Mouse (Mus musculus): ENCODE measurements around the gene Resp18.

Gene Resp18

GRCm38 (mm10) chr1:75264091-75264880 is 13.9 kb downstream of the Resp18 start, which contains the start of gene Ptprn:
Ptprn (minus strand) TSS chr1:75264502.
- DNase-seq, result no peak

GRCm38 (mm10) chr1:75262969-75263951 is 15.0 kb downstream of the Resp18 start:
- peak; percentile 70 for DNase-seq

DNA sequence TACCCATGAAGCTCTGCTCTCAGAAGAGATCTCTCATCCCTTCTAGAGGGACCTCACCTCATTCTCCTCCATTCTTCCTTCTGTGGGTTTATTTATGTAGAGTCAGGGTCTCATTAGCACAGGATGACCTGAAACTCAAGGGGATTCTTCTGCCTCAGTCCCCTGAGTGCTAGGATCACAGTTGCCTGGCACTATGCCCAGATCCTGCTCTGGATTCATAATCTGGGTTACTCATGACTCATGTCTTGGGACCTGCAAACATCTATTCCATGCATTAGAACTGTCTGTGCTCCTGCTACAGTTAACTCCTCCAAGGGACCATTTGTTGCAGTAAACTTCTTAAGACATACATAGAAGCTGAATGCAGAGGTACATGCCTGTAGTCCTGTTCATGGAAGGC is 16.9 kb downstream of the Resp18 start:
- DNase-seq, result no peak

DNA sequence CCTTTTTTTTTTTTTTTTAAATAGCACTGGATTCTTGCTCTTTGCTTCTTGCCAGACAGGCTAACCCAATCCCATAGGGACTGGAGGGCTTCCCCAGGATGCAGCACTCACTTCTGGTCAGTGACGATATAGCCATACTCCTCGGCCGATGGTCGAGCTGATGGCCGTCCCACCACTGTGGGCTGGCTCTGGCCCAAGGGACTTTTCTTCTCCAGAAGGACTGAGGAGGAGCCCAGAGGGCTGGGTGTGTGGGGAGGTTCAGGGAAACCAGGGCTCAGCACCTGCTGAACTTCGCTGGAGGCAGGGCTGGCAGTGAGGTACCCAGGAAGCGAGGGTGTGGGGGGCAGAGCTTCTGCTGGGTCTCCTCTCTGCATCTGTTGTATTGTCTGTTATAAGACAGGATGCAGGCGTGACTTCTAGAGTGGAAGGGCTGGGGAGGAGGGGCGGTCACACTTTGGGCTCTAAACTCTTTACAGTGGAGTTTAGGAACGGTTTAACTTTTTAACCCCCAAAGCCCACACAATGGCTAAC is 22.6 kb downstream of the Resp18 start:
- DNase-seq, result no peak

DNA sequence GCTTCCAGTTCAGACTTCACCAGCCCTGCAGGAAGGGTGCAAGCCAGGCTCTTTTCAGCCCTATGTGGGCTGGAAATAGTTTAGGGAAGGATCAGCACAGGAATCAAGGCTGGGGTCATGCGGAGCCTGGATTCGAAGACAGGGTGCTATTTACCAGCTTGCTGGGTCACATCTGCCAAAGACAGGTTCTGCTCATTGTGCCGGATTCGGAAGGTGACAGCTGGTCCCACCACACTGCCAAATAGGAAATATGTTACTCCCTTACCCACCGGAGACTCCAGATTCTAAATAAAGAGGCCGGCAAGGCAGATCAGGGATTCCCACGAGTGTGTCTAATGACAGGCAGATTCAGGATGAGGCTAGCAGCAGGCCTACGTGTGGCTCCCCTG is 23.6 kb downstream of the Resp18 start:
- no peak for DNase-seq

DNA sequence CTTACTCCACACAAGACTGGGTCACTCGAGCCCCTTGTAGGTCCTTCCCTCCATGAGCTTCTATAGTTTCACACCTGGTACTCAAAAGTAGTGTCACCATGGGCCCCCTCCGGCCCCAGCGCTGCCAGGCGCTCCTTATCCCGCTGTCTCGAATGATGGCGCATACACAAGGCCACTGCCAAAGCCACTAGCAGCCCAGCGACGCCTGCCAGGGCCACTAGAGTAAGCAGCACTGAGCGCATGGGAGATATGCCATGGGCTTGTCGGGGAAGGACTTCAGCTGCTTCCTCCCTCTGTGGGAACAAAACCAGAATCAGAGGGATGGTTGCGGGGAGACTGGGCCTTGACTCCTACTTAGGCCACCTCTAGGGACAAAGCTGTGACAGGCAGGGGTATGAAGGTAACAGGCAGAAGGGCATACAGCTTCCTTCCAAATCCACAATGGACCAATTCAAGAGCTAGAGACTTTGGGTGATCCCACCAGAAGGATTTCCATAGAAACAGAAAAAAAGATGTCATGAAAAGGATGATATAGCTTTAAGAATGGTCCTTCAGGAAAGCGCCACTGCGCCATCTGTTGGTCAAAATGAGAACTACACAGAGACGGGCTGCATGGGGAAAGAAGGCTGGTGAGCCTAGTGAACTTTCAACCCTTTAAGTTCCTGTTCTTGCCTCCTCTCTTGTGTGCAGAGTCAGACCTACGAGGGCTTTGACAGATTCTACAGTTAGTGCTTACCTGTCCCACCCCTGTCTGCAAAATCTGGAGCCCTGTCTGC is 24.2 kb downstream of the Resp18 start:
- DNase-seq, result peak; percentile 80

DNA sequence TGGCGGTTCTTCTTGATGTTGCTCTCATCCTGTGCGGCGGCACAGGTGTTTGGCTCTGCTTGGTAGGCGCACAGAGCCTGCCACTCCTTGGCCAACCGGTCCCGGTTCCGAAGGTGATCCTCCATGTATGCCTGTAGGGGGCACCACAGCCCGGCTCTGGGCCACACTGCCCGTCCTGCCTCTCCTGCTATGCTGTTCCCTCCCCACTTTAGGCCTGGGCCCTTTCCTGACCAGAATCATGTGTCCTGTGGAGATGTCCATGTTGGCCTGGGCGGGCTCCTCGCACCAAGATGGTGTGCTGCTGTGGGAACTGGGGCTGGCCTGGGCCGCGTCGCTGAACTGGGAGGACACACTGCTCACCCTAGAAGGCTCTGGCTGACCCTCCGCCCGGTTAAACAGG is 25.2 kb downstream of the Resp18 start:
- no peak for DNase-seq

GRCm38 (mm10) chr1:75252308-75252707 is 25.9 kb downstream of the Resp18 start:
- no peak for DNase-seq

DNA sequence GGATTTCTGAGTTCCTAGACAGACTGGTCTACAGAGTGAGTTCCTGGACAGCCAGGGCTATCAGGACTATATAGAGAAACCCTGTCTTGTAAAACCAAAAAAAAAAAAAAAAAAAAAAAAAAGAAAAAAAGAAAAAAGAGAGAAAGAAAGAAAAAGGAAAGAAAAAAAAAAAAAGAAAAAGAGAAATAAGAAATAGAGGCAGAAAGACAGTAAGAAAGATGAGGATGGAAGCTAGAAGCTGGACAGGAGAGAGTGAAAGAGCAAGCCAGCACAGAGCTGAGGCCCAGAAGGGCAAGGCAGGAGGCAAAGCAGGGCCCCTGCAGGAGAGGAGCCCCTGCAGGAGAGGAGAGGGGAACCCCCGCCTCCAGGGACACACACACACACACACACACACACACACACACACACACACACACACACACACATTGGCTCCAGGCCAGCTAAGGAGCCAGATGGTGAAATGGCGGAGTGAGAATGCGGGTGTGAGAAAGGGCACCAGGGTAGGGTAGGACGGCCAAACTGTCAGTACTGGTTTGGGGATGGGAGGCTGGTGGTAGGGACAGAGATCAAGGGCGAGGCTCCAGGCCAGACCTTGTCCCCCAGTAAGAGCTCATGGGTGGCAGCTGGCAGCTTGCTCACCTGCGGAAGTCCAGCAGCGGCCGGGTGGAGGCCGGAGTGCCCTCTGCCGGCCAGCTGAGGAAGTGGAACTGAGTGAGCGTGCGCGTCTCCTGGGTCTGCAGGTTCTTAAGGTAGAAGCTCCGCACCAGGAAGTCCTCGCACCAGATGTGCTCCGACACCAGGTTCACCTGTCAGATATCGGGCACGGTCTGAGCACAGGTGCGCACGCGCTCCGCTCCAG is 26.9 kb downstream of the Resp18 start:
- DNase-seq, result peak; percentile 91

- DNase-seq, result no peak
These were observed 27.7 kb downstream of the Resp18 start for GRCm38 (mm10) chr1:75250498-75250897.

DNA sequence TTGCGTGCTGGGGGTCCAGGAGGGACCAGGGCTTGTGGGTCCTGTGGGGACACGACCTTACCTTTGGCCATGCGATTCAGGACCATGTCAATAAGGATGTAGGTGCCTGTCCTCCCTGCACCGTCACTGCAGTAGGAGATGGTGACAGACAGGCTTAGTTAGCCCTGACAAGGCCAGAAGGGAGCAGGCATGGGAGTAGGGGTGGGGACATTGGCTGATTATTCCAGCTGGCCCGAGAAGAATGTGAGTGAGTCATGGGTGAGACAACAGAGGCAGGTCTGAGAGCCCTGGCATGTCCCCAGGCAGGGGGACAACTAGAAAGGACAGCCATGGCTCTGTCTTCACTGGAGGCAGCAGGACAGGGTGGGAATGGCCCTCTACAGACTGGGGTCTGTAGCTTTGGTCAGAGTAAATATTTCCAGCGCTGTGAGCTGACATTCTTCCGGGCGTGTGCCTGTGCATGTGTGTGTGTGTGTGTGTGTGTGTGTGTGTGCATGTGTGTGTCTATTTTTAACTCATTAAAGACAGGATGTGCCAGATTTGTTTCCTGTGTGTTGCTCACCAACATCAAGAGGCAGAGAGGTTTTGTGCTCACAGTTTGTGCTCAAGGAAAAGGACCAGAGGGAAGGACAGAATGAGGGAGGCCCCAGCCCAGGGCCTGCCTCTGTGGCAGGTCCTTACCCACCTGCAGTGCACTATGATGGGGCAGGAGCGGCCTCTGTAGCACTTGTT is 30.0 kb downstream of the Resp18 start:
- no peak for DNase-seq

DNA sequence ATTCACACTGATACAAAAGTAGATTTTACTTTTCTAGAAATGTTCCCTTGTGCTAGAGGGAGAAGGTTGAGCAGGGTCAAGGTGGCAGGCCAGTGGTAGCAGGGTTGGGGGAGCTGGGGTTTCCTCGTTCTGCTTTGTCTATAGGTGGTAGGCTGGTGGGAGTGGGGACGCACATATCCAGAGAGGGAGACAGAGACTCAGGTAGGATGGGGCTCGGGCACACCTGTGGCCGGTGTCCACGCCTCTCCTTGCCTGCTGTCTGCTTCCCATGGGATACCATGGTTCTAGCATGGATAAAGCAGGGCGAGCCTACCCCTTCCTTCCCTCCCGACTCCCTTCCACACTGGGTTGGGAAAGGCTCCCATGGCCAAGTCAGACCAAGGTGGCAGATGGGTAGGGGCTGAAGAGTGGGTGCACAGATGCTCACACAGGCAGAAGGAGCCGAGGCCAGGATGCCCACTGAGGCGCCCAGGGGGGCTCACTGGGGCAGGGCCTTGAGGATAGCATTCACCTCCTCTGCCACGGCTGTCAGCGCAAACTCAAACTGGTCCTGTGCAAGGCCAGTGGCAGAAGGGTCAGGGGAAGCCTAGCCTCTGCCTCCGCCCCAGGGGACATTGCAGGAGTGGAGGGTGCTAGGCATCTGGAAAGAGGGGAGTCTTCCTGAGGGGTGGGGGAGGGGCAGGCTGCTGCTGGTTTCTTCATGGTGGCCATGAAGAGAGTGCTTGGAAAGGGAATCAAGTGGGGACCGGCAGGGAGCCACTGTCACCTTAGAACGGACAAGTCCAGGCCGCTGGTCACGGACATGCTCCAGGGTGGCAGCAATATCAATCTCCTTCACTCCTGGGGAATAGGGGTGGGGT is 30.9 kb downstream of the Resp18 start:
- no peak for DNase-seq

DNA sequence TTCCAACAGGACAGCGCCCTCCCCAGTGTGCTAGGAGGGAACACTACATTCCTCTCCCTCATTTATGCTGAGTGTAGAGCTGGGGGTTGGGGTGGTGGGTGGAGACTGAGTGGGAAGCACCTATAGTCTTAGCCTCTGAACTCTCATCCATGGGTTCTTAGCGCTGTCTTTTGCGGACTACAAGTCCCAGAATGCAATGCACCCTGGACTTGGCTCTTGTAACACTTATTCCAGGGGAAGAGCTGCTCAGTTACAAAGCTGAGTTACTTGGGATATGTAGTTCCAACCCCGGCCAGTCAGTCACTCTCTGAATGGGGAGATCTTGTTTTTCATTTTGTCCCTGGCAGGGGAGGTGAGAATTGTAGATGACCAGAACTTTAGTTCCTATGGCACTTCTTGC is 33.4 kb downstream of the Resp18 start:
- peak; percentile 68 for DNase-seq

DNA sequence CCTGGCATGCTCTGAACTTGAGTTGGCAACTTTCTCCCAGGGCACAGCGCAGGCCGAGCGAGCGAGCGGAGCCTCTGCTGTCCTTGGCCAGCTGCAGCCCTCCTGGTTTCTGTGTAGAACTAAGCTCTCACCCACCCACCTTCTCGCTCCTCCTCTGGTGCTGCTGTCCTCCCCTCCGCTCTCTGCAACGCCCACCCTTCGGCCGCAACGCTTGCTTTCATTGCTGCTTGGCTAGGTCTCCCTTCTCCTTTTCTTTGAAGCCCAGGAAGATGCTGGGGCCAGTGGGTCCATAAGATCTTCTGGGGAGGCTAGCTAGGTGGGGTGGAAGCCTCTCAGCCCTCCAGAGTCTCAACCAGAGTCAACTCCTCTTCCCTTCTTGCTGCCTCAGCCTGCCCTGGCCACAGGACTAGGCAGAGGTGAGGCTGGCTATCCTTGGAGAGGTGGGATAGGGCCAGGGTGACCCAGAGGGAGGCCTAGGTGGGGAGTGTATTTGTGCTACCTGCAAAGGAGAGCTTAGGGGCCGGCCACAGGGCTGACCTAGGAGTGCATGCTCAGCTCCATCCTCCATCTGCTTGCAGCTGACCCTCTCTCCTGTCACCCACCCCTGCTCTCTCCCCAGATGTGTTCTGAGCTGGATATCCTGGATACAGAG is 33.9 kb downstream of the Resp18 start:
- no peak for DNase-seq

DNA sequence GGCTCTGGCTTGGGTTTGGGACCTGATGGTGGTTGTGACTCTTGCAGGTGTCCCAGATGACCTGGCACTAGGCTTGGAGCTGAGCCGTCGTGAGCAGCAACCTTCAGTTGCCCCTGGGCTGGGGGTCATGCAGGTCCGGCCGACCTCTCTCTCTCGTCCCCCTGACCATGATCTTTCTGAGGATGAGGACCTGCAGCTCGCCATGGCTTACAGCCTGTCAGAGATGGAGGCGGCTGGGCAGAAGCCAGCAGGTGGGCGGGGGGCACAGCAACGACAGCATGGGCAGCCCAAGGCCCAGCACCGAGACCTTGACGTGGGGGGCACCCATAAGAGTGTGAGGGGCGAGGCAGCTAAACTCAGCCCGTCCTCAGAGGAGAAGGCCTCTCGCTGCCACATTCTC is 34.8 kb downstream of the Resp18 start:
- DNase-seq, result no peak

GRCm38 (mm10) chr1:75239591-75239990 is 38.6 kb downstream of the Resp18 start:
- no peak for DNase-seq

DNA sequence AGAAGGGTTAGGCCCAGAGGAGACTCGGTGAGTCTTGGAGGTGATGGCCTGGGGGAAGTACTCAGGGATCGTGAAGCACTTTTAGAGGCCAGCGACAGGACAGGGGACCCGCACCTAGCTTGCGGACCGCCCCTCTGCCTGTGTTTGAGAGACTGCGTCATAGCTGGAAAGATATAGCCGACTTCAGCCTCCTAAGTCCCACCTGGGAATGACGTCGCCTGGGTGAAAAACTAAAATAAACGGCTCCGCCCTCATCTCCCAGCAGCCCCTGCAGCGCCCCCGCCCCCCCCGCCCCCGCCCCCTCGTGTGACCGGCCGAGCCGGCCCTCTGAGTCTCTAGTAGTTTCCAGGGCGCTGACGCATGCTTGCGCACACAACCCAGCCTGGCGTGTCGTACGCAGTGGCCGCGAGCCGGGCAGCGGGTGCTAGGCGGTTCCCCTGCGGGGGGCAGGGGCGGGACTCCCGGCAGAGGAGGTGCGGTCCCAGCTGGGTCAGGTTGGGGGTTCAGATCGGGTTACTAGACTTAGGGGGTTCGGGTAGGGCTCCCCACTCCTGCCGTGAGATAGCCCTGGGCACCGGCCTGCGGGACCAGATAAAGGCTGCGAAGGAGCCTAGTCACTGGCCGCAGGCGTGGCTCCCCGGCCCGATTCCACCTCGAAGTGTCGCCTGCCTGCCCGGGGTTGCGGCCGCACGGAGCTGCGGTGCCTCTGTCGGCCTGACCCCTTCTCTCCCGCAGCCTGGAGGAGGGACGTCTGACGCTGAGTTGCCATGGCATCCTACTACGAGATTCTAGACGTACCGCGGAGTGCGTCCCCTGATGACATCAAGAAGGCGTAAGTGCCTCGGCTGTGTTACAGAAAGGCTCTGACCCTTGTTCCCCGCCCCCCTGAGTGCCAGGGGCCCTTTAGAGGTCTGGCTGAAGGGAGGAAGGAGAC is 41.8 kb downstream of the Resp18 start, which contains the start of gene Dnajb2:
TSS of gene Dnajb2 (plus strand) at position 290 of the 934 bp plus-strand sequence.
- peak; percentile 94 for DNase-seq

DNA sequence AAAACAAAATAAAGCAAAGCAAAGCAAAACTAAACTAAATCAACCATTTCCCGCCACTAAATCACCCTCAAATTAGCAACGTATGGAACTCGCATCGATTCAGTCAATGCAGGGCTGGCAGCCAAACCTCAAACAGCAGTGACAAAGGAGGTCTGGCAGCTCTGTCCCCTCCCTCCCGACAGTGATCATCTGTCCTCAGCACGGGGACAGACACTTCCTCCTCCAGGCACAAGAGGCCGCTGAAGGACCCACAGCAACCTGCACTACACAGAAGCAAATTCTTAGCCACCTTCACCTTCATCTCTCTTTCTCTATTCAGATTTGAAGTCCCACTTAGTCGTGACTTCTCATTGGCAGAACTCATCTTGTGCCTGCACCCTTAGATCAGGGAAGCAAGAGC is 43.6 kb downstream of the Resp18 start:
- DNase-seq, result peak; percentile 79
